Mouse (Mus musculus): ENCODE measurements at regions not wholly inside any gene's neighbourhood (a gene's known extent, or its start where the extent isn't known, plus 50 kb on each side); places are given as distances from the start of the nearest gene placed in this dataset.
A peak's percentile ranks its signal among the peaks of the same experiment; 100 is the strongest.

DNA sequence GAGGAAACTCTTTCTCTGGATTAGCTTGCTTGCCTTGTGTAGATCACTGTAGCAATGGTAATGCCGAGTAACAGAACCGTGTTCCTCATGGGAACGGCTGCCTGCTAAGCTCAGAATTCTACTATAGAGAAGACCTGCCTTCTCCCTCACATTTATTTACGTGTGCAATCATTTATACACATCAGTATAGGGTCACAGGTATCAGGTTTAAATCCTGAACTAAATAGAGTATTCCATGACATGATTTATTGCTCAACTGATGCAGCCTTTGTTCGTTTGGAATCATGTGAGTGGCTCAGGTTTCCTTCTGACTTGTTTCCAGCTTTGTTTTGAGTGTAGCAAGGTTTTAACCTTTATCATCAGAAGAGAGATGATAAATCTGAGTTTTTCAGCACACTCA, 329.4 kb downstream of the Galc start:
- DNase-seq (ENCODE audit: extremely low spot score, low read depth, low spot score), result no peak

DNA sequence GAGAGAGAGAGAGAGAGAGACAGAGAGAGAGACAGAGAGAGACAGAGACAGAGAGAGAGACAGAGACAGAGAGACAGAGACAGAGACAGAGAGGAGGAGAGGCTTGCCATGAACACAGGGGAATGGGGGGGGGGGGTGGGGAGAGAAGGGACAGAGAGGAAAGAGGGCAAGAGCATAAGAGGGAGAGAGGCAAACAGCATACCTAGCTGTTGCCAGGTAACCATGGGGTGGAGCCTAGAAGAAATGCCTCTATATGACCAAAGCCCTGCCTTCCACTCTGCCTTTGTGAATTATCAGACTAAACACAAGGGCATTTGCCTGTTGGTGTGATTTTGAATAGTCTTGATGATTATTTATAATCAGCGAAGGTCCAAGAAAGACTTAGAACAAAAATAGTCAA, 332.2 kb downstream of the Galc start:
- no peak for DNase-seq (ENCODE audit: extremely low spot score, low read depth, low spot score)

DNA sequence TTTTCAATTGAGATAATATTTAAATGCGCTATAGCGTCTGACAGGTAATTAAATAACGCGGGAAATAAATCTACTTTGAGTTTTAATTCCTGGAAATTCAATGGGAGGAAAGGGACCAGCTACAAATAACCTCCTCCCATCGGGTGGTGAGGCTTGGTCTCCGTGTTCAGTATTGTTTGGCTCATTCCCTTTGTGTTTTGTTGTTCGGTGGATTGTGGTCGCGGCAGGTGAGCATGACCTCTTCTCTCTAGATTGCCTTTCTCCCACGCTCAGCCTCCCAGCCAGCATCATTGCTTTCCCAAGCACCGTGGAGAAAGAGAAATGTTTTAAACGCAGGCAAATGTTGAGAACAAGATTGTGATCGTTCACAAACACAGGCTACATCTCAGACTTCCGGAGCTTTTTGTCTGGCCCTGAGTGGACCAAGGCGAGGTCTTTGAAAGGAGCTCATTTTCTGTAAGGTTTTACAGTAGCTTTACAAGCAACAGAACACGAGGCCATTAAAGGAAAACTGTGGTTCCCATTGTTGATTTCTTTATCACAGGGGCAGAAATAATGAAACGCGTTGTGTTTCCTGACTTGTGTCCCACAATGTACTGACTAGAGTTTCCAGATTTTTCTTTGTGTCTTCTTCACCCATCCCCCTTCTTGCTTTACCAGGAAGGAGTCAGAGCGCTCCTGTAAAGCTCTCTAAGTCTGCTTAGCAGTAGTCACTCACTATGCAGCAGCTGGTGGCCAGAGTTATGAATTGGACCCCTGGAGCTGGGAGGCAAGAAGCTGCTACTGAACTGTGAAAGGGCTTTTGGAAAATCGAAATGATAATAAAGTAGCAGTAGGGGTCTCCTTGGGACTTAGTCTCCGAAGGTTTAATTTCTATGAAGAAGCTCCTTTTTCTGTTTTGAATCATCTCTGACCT, 337.7 kb downstream of the Galc start:
- no peak for DNase-seq (ENCODE audit: extremely low spot score, low read depth, low spot score)

DNA sequence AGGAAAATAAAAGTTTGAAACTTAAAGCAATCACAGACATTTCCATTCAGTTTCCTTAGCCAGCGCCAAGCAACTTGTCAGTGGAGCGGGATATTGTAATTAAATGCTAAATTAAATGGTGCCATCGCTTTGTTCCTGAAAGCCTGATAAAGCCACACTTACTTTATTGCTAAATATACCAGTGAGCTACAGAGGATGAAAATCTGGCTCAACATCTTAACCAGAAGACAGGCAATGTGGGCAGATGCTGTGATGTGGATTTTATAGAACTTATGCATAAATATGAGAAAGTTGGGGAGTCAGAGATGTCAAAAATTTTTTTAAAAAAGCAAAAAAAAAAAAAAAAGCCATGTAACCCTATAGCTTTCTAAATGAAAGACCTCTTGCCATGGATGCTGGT, 340.8 kb downstream of the Galc start:
- no peak for DNase-seq (ENCODE audit: extremely low spot score, low read depth, low spot score)

DNA sequence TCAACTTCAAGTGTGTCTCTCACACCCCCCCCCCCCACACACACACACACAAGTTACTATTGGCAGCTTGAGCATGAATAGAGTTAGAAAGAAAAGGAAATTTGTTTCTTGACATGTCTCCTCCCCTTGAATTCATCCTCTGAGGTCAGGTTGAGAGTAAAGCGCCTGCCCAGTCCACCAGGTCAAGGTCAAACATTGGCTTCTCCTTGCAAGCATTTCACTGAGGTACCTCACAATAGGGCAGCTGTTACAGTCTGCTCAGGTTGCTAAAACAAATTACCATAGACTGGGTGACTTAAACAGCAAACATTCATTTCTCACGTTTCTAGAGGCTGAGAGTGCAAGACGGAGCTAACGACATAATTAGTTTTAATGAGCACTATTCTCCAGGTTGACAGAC, 344.2 kb downstream of the Galc start:
- DNase-seq (ENCODE audit: extremely low spot score, low read depth, low spot score), result no peak

DNA sequence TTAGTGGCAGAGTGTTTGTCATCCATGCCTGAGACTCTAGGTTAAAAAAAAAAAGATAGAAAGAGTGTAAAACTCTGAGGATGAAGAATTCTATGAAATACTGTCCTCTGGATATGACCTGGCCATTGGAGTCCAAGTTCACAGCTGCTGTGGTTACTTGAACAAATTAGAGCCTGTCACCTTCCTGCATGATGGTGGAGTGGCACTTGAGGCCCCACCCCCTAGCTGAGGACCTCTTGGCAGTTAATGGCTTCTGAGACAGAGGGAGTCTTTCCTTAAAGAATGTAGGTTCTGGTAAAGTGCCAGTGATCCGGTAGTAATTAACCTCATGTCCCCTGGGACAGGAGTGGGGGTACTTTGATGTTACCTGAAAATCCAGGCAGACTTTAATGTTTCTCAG, 346.5 kb downstream of the Galc start:
- DNase-seq (ENCODE audit: extremely low spot score, low read depth, low spot score), result no peak

DNA sequence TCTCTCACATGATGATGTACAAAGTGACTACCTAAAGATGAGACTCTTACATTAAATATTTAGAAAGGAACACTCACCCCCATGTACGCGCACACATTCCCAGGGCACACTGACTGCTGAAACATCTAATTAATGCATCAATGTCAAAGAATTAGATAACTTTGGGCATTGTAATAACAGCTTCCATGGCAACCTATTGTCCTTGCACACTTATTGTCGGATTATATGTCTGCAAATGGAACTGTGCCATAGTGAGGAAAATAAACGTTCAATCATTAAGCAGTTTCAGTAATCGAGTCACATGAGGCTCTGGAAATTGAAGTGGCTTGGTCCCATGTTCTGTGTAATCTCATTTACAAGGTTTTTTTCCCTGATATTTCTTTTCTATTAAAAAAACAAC, 360.0 kb downstream of the Galc start:
- DNase-seq (ENCODE audit: extremely low spot score, low read depth, low spot score), result no peak

DNA sequence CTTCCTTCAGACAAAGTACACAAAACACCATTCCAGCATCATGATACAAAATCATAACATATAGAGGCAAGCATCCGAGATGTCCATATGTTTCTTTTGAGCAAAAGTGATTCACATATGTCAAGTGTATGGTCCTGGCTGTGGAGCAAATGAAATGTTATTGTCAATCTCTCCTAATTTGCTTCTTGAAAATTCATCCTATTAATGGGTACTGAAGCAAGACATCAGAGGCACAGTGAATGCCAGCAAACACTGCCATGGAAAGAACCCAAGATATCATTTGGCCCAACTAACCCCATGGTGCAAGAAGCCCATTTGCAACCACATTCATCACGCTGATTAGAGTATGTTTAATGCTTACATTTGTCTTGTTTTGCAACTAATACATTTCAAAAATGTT, 361.1 kb downstream of the Galc start:
- DNase-seq (ENCODE audit: extremely low spot score, low read depth, low spot score), result no peak

DNA sequence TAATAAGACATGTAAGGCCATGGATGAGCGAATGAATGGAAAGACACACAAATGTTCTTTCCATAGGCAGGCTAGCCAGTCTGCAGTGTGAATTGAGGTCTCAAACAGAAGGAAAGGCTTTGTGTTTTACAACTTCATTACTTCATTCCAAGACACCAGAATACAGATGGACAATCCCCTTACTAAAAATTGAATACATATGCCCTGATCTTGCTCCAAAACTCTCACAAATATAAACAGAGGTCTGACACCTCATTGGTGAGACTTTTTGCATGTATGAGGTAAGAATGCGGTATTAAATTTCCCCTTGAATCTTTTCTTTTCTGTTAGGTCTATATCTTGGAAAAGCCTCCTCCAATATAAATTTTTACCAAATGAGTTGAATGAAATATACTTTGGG, 363.3 kb downstream of the Galc start:
- no peak for DNase-seq (ENCODE audit: extremely low spot score, low read depth, low spot score)

DNA sequence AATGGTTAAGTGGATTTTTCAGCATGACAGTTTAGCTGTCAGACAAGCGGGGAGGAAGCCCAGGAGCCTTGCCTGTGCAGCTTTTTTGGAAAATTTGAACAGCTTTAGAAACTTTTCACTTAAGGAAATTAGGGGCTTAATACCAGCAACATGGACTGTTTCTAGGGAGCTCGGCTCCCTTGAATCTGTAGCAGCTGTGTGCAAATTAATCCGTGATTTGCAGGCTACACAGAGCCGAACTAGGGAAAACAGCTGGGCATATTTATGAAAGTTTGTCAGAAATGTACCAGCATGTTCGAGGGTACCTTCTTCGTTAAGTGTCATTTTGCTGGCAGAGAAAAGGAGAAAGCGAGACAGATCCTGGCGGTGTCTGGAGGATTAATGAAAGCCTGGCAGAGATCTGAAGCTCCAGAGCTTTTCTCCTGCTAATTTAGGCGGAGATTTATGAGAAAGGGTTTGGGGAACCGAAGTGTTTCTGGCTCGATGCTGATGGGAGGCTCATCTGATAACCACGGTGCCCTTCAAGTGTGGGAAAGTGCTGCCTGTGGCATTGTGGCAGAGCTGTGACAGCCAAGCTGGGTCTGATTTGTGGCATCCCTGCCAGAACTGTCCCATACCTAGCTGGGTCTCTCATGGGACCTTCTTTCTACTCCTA, 370.3 kb downstream of the Galc start:
- DNase-seq (ENCODE audit: extremely low spot score, low read depth, low spot score), result no peak

DNA sequence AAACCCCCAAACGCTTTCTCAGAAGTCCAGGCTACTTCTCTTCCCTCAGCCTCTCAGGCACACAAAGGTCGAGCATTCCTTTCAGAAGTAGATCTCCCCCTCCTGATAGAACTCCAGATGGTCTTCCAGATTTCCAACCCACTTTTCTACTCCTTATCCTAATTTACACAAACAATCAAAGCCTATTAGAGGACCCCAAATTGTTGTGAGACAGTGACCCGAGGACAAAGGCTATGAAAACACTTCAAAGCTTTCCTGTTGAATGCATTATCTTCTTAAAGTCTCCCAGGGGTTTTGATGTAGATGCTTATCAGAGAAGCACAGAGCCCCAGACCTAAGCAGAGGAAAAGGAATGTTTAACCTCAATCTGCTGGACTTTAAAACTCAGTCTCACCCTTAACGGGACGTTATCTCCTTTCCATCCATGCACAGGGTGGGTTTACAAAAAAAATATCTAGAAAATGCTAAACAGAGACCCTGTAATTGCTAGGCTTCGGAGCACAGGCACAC, 370.9 kb downstream of the Galc start:
- no peak for DNase-seq (ENCODE audit: extremely low spot score, low read depth, low spot score)

DNA sequence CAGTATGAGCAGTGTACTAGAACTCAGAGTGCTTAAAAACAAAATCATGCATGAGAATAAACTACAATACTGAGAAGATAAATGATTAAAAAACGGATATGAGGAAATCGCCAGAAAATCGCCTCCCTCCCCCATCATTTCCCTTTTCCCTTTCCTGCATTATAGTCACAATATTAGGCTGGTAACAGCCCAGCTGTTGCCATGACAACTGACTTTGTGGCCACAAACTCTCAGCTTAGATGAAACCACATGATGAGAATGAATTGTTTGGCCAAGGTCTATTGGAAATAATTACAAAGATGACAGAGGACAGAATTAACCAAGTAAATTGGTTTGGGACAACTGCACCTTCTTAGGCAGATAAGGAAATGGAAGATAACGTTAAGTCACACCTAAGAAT, 376.8 kb downstream of the Galc start:
- no peak for DNase-seq (ENCODE audit: extremely low spot score, low read depth, low spot score)

DNA sequence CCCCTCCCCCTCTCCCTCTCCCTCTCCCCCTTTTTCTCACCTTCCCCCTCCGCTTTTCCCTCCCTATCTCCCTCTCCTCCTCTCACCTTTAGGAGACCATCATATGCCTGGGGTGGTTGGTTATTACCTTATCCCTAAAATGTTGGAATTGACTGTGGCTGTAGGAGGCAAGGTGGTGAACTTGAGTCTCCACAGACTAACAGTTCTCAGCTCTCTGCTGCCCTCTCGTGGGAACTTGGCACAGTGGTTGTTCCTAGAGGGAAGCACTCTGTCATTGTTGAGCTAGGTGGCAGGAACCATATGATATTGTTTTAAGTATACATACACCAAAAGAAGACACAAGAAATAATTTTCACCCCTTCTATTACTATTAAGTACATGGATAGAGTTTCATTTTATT, 386.9 kb downstream of the Galc start:
- peak; percentile 72 for DNase-seq (ENCODE audit: extremely low spot score, low read depth, low spot score)

DNA sequence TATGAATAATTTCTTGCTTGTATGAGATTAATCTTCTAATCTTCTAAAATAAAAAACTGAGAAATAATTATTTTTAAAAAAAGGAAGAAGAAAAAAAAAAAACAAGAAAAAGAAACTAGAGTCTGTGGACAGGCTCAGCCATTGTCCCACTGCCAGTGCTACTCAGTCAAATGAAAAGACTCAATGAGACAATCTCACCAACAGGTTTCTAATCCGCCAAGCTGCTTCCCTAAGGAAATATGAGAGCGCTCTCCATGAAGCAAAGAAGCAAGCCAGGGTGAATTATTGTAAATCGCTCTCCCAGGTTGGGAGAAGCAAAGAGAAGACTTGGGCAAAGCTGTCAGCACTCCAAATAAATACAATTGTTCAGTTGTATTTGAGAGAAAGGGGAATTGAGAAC, 396.3 kb downstream of the Galc start:
- DNase-seq (ENCODE audit: extremely low spot score, low read depth, low spot score), result no peak

DNA sequence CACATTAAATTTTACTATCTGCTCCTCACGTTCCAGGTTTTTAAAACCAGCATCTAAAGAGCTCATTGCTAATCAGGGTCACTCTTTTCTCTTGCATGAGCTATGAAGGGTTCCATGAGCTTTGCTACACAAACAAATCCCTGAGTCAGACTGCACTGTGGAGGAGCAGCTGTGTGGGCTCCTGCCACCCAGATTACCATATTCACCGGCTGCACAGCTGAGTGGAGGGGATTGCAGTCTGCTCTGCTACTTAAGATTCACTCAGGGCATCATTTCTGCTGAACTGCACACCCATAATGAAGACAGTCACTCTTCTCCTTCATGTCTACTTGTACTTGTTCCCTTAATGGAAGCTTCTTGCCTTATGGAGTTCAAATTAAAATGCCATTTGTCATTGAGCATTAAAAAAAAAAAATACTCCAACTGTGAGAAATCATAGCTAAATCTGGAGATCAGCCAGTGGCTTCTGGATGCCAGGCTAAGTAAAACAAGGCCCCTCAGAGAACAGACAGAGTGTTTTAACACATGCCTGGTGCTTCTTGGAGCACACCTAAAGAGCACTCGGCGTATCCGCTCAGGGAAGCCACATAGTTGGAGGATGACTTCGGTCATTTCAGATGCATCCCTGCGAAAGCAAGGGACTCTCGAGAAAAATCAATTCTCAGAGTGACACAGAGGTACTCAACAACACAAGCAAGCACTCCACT, 422.9 kb downstream of the Galc start:
- no peak for DNase-seq (ENCODE audit: extremely low spot score, low read depth, low spot score)

DNA sequence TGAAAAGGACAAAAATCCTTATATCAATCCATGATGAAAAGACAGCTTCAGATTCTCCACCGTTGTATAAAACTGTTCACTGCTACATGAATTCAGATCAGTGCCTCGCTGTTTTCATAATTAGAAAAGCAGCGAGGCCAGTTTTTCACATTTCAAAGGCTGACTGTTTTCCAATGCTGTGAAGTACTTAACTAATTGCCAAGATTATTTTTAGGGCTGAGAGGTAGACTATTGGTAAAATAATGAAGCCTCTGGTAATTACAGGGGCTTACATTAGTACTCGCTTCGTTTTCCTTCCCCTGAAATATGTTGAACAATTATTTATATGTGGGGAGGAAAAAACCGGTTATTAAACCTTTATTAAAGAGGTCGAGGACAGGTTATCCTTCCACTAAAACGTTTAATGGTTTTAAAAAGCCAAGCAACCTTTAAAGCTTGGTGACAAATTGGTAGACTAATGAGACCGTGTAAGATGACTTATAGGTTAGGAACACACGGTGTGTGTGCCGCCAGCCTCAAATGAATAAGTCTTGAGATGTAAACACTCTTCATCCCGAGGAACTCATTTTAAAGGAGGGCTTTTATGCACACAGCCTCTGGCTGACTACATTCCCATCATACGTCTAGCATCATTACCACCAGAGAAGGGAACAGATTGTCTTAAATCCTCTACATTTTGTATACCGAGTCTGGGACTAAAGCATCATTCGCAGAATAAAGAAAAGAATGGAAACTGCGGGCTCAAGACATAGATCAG, 465.7 kb downstream of the Galc start:
- no peak for DNase-seq (ENCODE audit: extremely low spot score, low read depth, low spot score)

DNA sequence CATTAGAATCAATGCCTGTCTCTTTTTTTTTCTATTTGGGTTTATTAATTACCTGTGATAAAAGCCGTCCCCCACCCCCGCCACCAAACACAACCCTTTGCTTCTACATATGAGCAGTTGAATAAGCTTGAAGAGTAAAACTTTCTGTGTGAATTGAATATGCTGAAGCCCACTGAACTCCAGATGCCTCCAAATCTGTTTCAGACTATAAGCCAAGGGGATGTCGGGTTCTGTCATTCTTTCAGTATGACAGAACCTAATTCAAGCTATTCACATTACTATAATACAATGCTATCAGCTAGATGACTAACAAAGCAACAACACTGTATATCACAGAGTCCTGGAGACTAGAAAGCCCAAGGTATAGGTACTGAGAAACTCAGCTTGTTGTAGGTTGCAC, 475.8 kb downstream of the Galc start:
- DNase-seq (ENCODE audit: extremely low spot score, low read depth, low spot score), result no peak

DNA sequence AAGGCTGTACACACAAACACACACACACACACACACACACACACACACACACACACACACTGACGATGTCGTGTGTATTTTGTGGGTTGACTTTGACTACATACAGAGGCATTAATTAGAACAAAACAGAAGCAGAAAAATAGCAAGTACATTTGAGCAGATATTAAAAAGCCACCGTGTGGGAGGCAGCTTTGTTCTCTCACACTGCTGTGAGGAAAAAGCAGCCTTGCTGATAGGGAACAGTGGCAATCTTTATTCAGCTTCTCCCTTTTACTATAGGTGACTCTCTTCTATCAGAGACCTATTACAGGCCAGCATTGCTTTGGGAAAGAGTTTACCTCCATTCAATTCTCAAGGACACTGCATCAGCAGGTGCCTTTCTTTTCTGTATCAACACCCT, 500.1 kb downstream of the Galc start:
- DNase-seq (ENCODE audit: extremely low spot score, low read depth, low spot score), result no peak

DNA sequence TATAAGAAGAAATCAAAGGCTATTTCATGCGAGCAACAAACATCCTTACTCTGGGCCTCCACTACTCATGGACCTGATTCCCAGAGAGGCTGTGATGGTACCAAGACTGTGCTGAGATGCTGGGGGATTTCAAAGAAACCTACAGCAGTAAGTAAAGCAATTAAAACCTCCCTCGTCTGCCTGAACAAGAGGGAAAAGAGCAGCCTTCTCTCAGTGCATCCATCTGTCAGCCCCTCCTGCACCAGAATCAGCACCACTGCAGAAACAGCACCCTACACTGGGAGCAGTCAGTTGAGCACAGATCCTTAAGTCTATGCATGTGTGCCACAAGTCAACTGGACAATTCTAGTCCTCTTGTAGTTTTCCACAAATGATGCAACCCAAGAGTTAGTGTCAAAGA, 500.6 kb downstream of the Galc start:
- no peak for DNase-seq (ENCODE audit: extremely low spot score, low read depth, low spot score)

DNA sequence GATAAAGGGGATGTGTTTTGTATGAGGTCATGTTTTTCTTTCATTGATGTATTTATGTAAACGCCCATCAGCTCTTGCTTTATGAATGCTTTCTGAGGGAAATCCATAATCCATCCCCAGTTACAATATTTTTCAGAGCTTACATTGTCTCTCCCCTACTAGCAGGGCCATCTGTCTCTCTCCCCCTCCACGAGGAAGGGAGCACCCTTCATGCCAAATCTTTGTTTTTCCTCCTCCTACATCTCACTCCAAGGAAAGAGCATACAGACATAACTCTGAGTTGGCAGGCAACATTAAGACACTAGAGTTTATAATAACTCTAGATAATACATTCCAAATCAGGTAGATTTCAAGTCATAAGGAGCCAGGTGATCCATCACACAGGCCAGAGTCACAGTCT, 509.1 kb downstream of the Galc start:
- DNase-seq (ENCODE audit: extremely low spot score, low read depth, low spot score), result no peak

DNA sequence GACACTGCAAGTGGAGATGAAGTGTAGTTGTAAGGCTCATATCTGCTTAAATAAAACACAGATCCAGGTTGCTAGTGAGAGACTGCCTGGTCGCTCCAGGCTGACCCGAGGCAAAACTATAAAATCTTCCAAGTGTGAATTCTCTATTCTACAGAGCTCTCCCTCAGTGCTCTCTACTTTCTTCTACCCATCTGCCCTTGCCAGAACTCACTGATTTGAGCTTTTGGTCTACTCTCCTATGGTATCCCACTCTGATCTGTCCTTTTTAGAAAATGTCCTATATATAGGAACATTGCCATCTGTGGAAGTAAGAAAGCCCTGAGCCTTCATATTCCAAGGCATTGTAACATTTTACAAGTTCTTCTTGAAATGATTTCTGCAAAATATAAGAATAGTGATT, 518.3 kb downstream of the Galc start:
- no peak for DNase-seq (ENCODE audit: extremely low spot score, low read depth, low spot score)
